Mouse (Mus musculus): ENCODE results near the gene Poc1b. TPM values are rescaled to one million over a fixed set of nuclear protein-coding genes. Genes with fewer than 3 reads are reported as not detected.

The Poc1b gene
- 10 to 100 TPM; 10.0 TPM for polyA plus RNA-seq (2017; shearing (Covaris generic))

- peak; percentile 70 for ATAC-seq
Measured at GRCm38 (mm10) chr10:99106703-99107631, at the start of gene Poc1b. TSS of gene Poc1b (plus strand) at chr10:99107036.

GRCm38 (mm10) chr10:99060588-99060987, 46.2 kb upstream of the Poc1b start:
- no peak for ATAC-seq

- ATAC-seq = no peak
Measured at GRCm38 (mm10) chr10:99061418-99061817, 45.4 kb upstream of the Poc1b start.

GRCm38 (mm10) chr10:99062546-99062945, 44.3 kb upstream of the Poc1b start:
- ATAC-seq = no peak

- ATAC-seq = no peak
Measured at GRCm38 (mm10) chr10:99076113-99076895, 30.5 kb upstream of the Poc1b start.

GRCm38 (mm10) chr10:99078621-99079020, 28.2 kb upstream of the Poc1b start:
- ATAC-seq = no peak

- no peak for ATAC-seq
Measured at GRCm38 (mm10) chr10:99081569-99081990, 25.3 kb upstream of the Poc1b start.

- no peak for ATAC-seq
Measured at GRCm38 (mm10) chr10:99083431-99084003, 23.3 kb upstream of the Poc1b start.

GRCm38 (mm10) chr10:99084397-99085239, 22.2 kb upstream of the Poc1b start:
- peak; percentile 88 for ATAC-seq

GRCm38 (mm10) chr10:99085240-99085587, 21.6 kb upstream of the Poc1b start:
- ATAC-seq = no peak

GRCm38 (mm10) chr10:99086029-99086428, 20.8 kb upstream of the Poc1b start:
- ATAC-seq = no peak

GRCm38 (mm10) chr10:99089906-99090305, 16.9 kb upstream of the Poc1b start:
- ATAC-seq = no peak

- no peak for ATAC-seq
Measured at GRCm38 (mm10) chr10:99093364-99093763, 13.5 kb upstream of the Poc1b start.

- no peak for ATAC-seq
Measured at GRCm38 (mm10) chr10:99095114-99095513, 11.7 kb upstream of the Poc1b start.

- ATAC-seq = peak; percentile 95
Measured at GRCm38 (mm10) chr10:99097374-99097773, 9.5 kb upstream of the Poc1b start.

GRCm38 (mm10) chr10:99105522-99105921, 1.3 kb upstream of the Poc1b start:
- no peak for ATAC-seq

- no peak for ATAC-seq
Measured at GRCm38 (mm10) chr10:99106311-99106702, 529 bp upstream of the Poc1b start.

- peak; percentile 79 for ATAC-seq
Measured at GRCm38 (mm10) chr10:99107964-99108363, 1.1 kb downstream of the Poc1b start, which contains the start of gene Galnt4. TSS of gene Galnt4 (plus strand) at chr10:99108159.

GRCm38 (mm10) chr10:99108431-99108982, 1.7 kb downstream of the Poc1b start:
- ATAC-seq = no peak

GRCm38 (mm10) chr10:99113533-99113932, 6.7 kb downstream of the Poc1b start:
- ATAC-seq = no peak

- no peak for ATAC-seq
Measured at GRCm38 (mm10) chr10:99114295-99114694, 7.5 kb downstream of the Poc1b start.

All from CD4-positive, CD25-positive, alpha-beta regulatory T cell, adult 4 months (primary cell).